Mouse (Mus musculus): ENCODE results near the gene Il16.

- TF ChIP-seq POLR2A (IDR thresholded peaks at IDR 0.05; ENCODE audit: borderline replicate concordance, extremely low read depth, low read depth, low read length) (no peak), CTCF (IDR thresholded peaks at IDR 0.05; ENCODE audit: insufficient read depth, low read length) (no peak)
These were observed 2.8 kb downstream of the Il16 start for GRCm38 (mm10) chr7:83742690-83743089.

Data from lung, adult 2 months (tissue).